Mouse (Mus musculus): ENCODE data around the gene Mrpl4.

Gene Mrpl4

GRCm38 (mm10) chr9:21018600-21018999 is 16.1 kb downstream of the Mrpl4 start:
- no peak for DNase-seq

GRCm38 (mm10) chr9:21021363-21021762 is 18.8 kb downstream of the Mrpl4 start:
- no peak for DNase-seq

- DNase-seq, result no peak
Measured at GRCm38 (mm10) chr9:21022288-21022687, 19.8 kb downstream of the Mrpl4 start.

GRCm38 (mm10) chr9:21022726-21023125 is 20.2 kb downstream of the Mrpl4 start:
- no peak for DNase-seq

- DNase-seq, result no peak
Measured at GRCm38 (mm10) chr9:21025258-21025810, 22.8 kb downstream of the Mrpl4 start.

GRCm38 (mm10) chr9:21026849-21027248 is 24.3 kb downstream of the Mrpl4 start:
- DNase-seq, result no peak

- DNase-seq, result no peak
Measured at GRCm38 (mm10) chr9:21027774-21028290, 25.3 kb downstream of the Mrpl4 start.

- DNase-seq, result no peak
Measured at GRCm38 (mm10) chr9:21028560-21029110, 26.1 kb downstream of the Mrpl4 start.

- peak; percentile 88 for DNase-seq
Measured at GRCm38 (mm10) chr9:21029291-21030054, 26.9 kb downstream of the Mrpl4 start, which contains the start of gene Icam4. Icam4 (plus strand) TSS chr9:21029373.

- no peak for DNase-seq
Measured at GRCm38 (mm10) chr9:21030055-21030600, 27.6 kb downstream of the Mrpl4 start.

- peak; percentile 95 to 96 for DNase-seq
Measured at GRCm38 (mm10) chr9:21030781-21031250, 28.3 kb downstream of the Mrpl4 start.

- peak; percentile 57 to 76 for DNase-seq
Measured at GRCm38 (mm10) chr9:21031251-21031895, 28.8 kb downstream of the Mrpl4 start.

GRCm38 (mm10) chr9:21031896-21032351 is 29.4 kb downstream of the Mrpl4 start, which contains the start of gene Icam5:
Icam5 (plus strand) TSS chr9:21032073.
- DNase-seq, result peak in 1 of 2 experiments; percentile 60

GRCm38 (mm10) chr9:21032491-21032890 is 30.0 kb downstream of the Mrpl4 start:
- no peak for DNase-seq

GRCm38 (mm10) chr9:21033136-21033535 is 30.6 kb downstream of the Mrpl4 start:
- DNase-seq, result peak; percentile 94 to 95

- DNase-seq, result no peak
Measured at GRCm38 (mm10) chr9:21034481-21035085, 32.0 kb downstream of the Mrpl4 start.

GRCm38 (mm10) chr9:21035586-21035985 is 33.0 kb downstream of the Mrpl4 start:
- DNase-seq, result no peak

- no peak for DNase-seq
Measured at GRCm38 (mm10) chr9:21036161-21036560, 33.6 kb downstream of the Mrpl4 start.

- DNase-seq, result no peak
Measured at GRCm38 (mm10) chr9:21036666-21037065, 34.1 kb downstream of the Mrpl4 start.

- peak; percentile 24 to 44 for DNase-seq
Measured at GRCm38 (mm10) chr9:21037481-21037891, 34.9 kb downstream of the Mrpl4 start.

GRCm38 (mm10) chr9:21039779-21040178 is 37.2 kb downstream of the Mrpl4 start:
- DNase-seq, result no peak

- DNase-seq, result no peak
Measured at GRCm38 (mm10) chr9:21041308-21041707, 38.8 kb downstream of the Mrpl4 start.
